Mouse (Mus musculus) spleen, adult 2 months (tissue): Measurements from ENCODE around the gene Zrsr1. TPM values are rescaled to one million over a fixed set of nuclear protein-coding genes. Genes with fewer than 3 reads are reported as not detected.

ENCODE experiments used
- DNase-seq, 2 experiments: peaks; one replicate each; pipeline versions ENCODE4 v3.0.0 to v3.0.0-alpha.2; 2012 to 2021; ENCODE audit warnings: low spot score in 2 of 2, low read depth in 1 of 2
- H3K27ac ChIP-seq: fragments of 200-500 bp; 2 replicates; pipeline ENCODE4 v1.5.1; 2012; ENCODE audit warnings: low read length, inconsistent platforms; ENCODE audit not compliant: insufficient read depth
- H3K27me3 ChIP-seq: fragments of 200-500 bp; 2 replicates; pipeline ENCODE4 v1.6.1; 2012; ENCODE audit warnings: mild to moderate bottlenecking, moderate library complexity, low read length, inconsistent platforms; ENCODE audit not compliant: control insufficient read depth, insufficient read depth
- H3K36me3 ChIP-seq: fragments of 200-500 bp; 2 replicates; pipeline ENCODE4 v1.6.1; 2012; ENCODE audit warnings: mild to moderate bottlenecking, low read length, inconsistent platforms; ENCODE audit not compliant: control insufficient read depth, insufficient read depth
- H3K4me1 ChIP-seq: fragments of 200-500 bp; 2 replicates; pipeline ENCODE4 v1.6.1; 2011; ENCODE audit warnings: inconsistent platforms; ENCODE audit not compliant: control insufficient read depth, insufficient read depth, insufficient read length
- H3K4me3 ChIP-seq: fragments of 200-500 bp; 2 replicates; pipeline ENCODE4 v1.5.1; 2011; ENCODE audit warnings: mild to moderate bottlenecking, inconsistent platforms; ENCODE audit not compliant: insufficient read depth, insufficient read length; ENCODE audit errors: extremely low read depth
- CTCF ChIP-seq: fragments of 200-500 bp; IDR thresholded peaks from 2 replicates; pipeline ENCODE4 v1.5.1; 2011; ENCODE audit warnings: mild to moderate bottlenecking, inconsistent platforms; ENCODE audit not compliant: insufficient read depth, insufficient read length, insufficient replicate concordance; ENCODE audit errors: extremely low read depth
- POLR2A ChIP-seq: fragments of 200-500 bp; IDR thresholded peaks from 2 replicates; pipeline ENCODE4 v1.6.1; 2011; ENCODE audit warnings: low read depth, low read length, inconsistent platforms
- WGBS: fragments of 180-500 bp; shearing (Covaris S2); methylation state at CpG from one replicate; pipeline ENCODE4 v1.1.7; 2018; 5-methylcytosine and 5-hydroxymethylcytosine counted together
- polyA plus RNA-seq: library from polyadenylated mRNA; depleted of rRNA; stranded (reverse); fragments of >200 nt; gene quantifications from 2 replicates; pipeline ENCODE4 v1.2.3, GENCODE M21; 2012; rRNA removed

Gene Zrsr1
- polyA plus RNA-seq, 1 experiment: 4.8 TPM

DNA sequence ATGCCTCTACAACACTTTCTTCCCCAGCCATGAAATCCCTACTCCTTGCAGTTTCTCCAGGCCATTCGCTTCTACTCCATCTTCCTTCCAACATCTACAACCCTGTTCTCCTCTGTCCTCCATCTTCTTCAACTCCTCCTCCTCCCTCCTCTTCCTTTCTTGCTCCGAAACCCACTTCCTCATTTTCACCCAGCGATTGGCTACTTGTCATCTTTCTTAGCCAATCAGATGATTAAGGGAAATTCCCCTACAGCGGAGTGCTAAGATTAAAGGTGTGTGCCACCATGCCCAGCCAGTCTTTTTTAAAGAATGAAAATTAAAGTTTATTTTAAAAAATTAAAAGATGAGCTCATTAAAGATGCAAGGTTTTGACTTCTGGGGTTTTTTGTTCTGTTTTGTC lies 46.1 kb downstream of the Zrsr1 start:
- Histone ChIP-seq H3K36me3 (no peaks in the 10 kb centered on the region), H3K4me1 (no peaks in the 10 kb centered on the region), H3K4me3 (no peak overlapping the region), H3K27ac (no peak overlapping the region), H3K27me3 (no peaks in the 10 kb centered on the region)
- no peak for DNase-seq
- TF ChIP-seq POLR2A (no peak), CTCF (no peak)
- WGBS: 71% methylated on average over 4 of the region's 4 CpGs

DNA sequence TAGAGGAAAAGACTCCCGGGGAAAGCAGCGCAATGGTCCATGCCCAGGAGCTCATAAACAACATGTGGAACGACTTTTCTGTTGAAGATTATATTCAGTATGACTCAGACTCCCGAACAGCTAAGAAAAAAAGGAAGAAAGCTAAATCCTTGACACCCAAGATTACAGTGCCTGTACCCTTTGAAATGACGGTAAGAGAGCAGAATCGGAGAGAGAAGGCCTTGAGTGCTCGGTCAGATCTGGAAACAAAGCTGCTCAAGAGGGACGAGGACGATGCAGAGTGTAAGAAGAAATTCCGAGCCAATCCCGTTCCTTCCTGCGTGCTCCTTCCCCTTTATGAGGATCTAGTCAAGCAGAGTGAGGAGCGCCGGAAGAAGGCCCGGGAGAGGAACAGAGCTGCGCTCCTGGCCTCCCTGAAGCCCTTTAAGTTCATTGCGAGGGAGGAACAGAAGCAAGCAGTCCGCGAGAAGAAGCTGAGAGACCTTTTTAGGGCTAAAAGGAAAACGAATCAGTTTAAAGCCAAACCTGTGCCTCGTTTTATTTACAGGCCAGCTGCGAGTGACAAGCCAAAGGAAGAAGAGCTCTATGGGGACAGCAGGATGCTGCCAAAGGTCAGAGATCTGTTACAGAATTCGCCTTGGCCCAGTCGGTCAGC lies 48.4 kb downstream of the Zrsr1 start:
- DNase-seq: no peak
- H3K27ac ChIP-seq: no peak overlapping the region
- no peaks in the 10 kb centered on the region for H3K27me3 ChIP-seq
- no peak for TF ChIP-seq POLR2A
- TF ChIP-seq CTCF: no peak
- no peaks in the 10 kb centered on the region for H3K4me1 ChIP-seq
- H3K36me3 ChIP-seq: no peaks in the 10 kb centered on the region
- H3K4me3 ChIP-seq: no peak overlapping the region
- 88% methylated on average over 24 of the region's 24 CpGs for WGBS

DNA sequence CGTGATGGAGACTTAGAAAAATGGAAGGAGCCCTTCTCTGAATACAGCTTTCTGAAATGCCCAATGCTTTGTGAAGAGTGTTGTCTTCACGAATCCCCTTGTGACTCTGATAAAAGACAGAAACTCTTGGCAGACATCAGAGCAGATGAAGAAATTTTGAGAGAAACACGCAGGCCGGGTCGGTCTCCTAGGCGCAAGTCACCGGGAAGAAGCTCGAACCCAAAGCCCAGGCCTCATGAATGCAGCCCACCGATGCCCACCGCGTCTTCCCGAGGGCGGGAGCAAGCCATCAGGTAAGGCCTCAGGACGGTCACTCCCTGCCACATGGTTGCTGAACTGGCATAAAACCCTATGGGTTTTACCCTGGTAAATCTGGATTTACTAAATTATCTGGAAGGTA lies 49.0 kb downstream of the Zrsr1 start:
- Histone ChIP-seq H3K27me3 (no peaks in the 10 kb centered on the region), H3K36me3 (no peaks in the 10 kb centered on the region), H3K27ac (no peak overlapping the region), H3K4me3 (no peak overlapping the region), H3K4me1 (no peaks in the 10 kb centered on the region)
- DNase-seq: no peak
- 94% methylated on average over 14 of the region's 14 CpGs for WGBS
- TF ChIP-seq CTCF (no peak), POLR2A (no peak)

DNA sequence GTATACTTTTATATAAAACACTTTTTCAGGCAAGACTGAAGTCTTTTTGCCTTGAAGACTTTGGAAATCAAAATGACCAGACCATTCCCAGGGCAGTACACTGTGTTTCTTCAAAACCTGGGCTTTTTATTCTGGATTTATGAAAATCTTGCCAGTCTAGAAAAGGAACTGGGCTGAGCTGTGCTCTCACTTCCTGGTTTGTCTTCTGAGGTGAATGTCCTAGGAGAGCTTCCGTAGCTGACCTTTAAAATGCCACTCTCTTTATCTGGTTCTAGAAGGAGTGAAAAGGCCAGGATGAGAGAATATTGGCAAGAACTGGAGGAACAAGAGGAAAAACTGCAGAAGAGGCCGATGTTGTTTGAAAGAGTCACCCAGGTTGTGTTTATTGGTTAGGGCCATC lies 51.4 kb downstream of the Zrsr1 start:
- DNase-seq: no peak
- no peak for TF ChIP-seq CTCF
- no peak for TF ChIP-seq POLR2A
- Histone ChIP-seq H3K27ac (no peak overlapping the region), H3K36me3 (no peaks in the 10 kb centered on the region), H3K27me3 (no peaks in the 10 kb centered on the region), H3K4me3 (no peak overlapping the region), H3K4me1 (no peaks in the 10 kb centered on the region)
- WGBS: 91% methylated on average over 2 of the region's 2 CpGs

DNA sequence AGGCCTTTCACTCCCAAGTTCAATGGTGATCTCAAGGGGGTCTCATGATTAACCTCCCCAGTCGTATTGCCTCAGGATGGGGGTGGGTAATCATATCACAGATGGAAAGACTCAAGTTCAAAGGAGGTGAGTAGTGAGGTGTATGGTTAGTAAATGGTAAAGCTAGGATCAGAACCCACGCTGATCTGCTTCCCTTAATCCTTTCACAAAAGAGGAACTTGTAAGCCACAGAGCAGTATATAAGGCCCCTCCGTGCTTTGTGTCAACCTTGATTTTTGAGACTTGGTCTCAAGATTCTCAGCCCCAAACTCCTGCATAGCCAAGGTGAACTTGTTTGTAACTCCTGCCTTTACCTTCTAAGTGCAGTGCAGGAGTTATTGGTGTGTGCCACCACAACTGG lies 52.4 kb downstream of the Zrsr1 start:
- WGBS: 30% methylated on average over 3 of the region's 3 CpGs
- TF ChIP-seq POLR2A (no peak), CTCF (no peak)

More for the DNA sequence above, 52.4 kb downstream of the Zrsr1 start:
- Histone ChIP-seq H3K36me3 (no peaks in the 10 kb centered on the region), H3K4me3 (no peak overlapping the region), H3K27ac (no peak overlapping the region), H3K4me1 (no peaks in the 10 kb centered on the region), H3K27me3 (no peaks in the 10 kb centered on the region)
- DNase-seq: no peak

Other genes starting within 250 kb of the Zrsr1 start
- gene B3gnt2, start 111.0 kb upstream of the Zrsr1 start, polyA plus RNA-seq: 18.9 and 23.4 TPM in 2 replicates
- 0.05 TPM in 1 of 2 replicates, not detected in the other for gene Gm28048, start 10.1 kb downstream of the Zrsr1 start, polyA plus RNA-seq
- gene Commd1, start 10.4 kb downstream of the Zrsr1 start, polyA plus RNA-seq: 4.2 and 5.4 TPM in 2 replicates
- gene Cct4, start 18.5 kb downstream of the Zrsr1 start, polyA plus RNA-seq: 155 and 159 TPM in 2 replicates
- 0.20 and 0.41 TPM in 2 replicates for gene Fam161a, start 35.5 kb downstream of the Zrsr1 start, polyA plus RNA-seq